Mouse (Mus musculus) lung, adult 2 months (tissue): Measurements from ENCODE around the gene Pde1c. TPM values are rescaled to one million over a fixed set of nuclear protein-coding genes. Genes with fewer than 3 reads are reported as not detected.

Experiments used
- DNase-seq: peaks from one replicate; pipeline ENCODE4 v3.0.0; 2022
- H3K4me1 ChIP-seq: fragments of 200-500 bp; 2 replicates; pipeline ENCODE4 v1.6.1; 2011; ENCODE audit warnings: low read length; ENCODE audit not compliant: control insufficient read depth, insufficient read depth
- H3K4me3 ChIP-seq: fragments of 200-500 bp; replicated peaks from 2 replicates; pipeline ENCODE3; 2011; ENCODE audit warnings: low read depth, mild to moderate bottlenecking, control low read depth, low read length; ENCODE audit errors: extremely low read depth
- CTCF ChIP-seq: fragments of 200-500 bp; IDR thresholded peaks from 2 replicates; pipeline ENCODE4 v1.5.1; 2011; ENCODE audit warnings: mild to moderate bottlenecking, low read length, control low read depth; ENCODE audit not compliant: insufficient read depth
- POLR2A ChIP-seq: fragments of 200-500 bp; IDR thresholded peaks from 2 replicates; pipeline ENCODE4 v1.6.1; 2011; ENCODE audit warnings: low read depth, mild to moderate bottlenecking, control low read depth, low read length, borderline replicate concordance; ENCODE audit errors: extremely low read depth
- WGBS: fragments of 180-500 bp; shearing (Covaris S2); methylation state at CpG from one replicate; pipeline ENCODE4 v1.1.7; 2018; 5-methylcytosine and 5-hydroxymethylcytosine counted together
- polyA plus RNA-seq: library from polyadenylated mRNA; depleted of rRNA; stranded (reverse); fragments of >200 nt; gene quantifications from 2 replicates; pipeline ENCODE4 v1.2.3, GENCODE M21; 2012

Pde1c gene
- polyA plus RNA-seq, 1 experiment, result 0.19 TPM

- TF ChIP-seq CTCF, result no peak
- no peak for TF ChIP-seq POLR2A
- H3K4me3 ChIP-seq, result no peak overlapping the region
- H3K4me1 ChIP-seq, result no peaks in the 10 kb centered on the region
- no peak for DNase-seq
Measured at GRCm38 (mm10) chr6:56063736-56064135, 505.2 kb downstream of the Pde1c start.

GRCm38 (mm10) chr6:56049104-56049503 is 519.8 kb downstream of the Pde1c start:
- no peaks in the 10 kb centered on the region for H3K4me1 ChIP-seq
- 25% methylated on average over 4 of the region's 4 CpGs for WGBS
- H3K4me3 ChIP-seq, result no peak overlapping the region
- no peak for DNase-seq
- TF ChIP-seq POLR2A, result no peak
- no peak for TF ChIP-seq CTCF

DNA sequence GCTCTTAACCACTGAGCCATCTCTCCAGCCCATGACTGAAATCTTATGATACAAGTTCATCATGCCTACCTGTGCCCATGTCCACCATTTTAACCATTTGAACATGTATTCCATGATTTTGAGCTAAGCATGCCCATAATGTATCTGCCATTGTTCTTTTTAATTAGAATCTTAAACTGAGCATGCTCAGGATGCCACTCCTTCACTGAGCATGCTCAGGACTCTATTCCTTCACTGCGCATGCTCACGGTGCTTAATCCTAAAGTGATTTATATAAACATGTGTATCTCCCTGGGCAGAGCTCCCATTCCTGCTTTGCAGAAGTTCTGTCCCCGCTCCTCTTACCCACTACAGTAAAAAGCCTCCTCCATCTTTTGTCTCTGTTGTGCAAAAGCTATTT is 520.3 kb downstream of the Pde1c start:
- TF ChIP-seq POLR2A (no peak), CTCF (no peak)
- Histone ChIP-seq H3K4me3 (no peak overlapping the region), H3K4me1 (no peaks in the 10 kb centered on the region)
- 81% methylated on average over 3 of the region's 3 CpGs for WGBS
- no peak for DNase-seq

GRCm38 (mm10) chr6:56044716-56045115 is 524.2 kb downstream of the Pde1c start:
- no peak for TF ChIP-seq POLR2A
- no peak for TF ChIP-seq CTCF
- DNase-seq, result no peak
- Histone ChIP-seq H3K4me3 (no peak overlapping the region), H3K4me1 (no peaks in the 10 kb centered on the region)
- WGBS, result 68% methylated on average over 1 of the region's 1 CpGs

DNA sequence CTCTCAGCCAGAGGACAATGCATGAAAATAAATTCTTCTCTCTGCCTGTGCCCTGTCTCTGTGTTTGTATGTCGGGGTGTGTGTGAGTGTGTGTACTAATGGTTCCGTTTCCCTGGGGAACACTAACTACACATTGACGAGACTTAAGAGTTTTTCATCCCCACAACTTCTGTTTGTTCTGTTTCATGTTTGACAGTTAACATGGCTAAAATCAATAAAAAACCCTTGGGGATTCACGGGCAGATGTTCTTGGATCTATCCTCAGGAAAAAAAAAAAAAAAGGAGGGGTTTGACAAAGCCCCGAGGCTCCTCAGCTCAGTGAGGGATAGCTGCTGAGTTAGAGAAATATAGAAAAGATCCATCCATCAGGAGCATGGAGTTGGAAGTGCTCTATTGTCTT is 524.6 kb downstream of the Pde1c start:
- TF ChIP-seq POLR2A, result no peak
- no peak for TF ChIP-seq CTCF
- Histone ChIP-seq H3K4me3 (no peak overlapping the region), H3K4me1 (no peaks in the 10 kb centered on the region)
- DNase-seq, result no peak
- WGBS, result 59% methylated on average over 5 of the region's 5 CpGs

- 66% methylated on average over 4 of the region's 4 CpGs for WGBS
- no peak for DNase-seq
- TF ChIP-seq CTCF, result no peak
- no peak for TF ChIP-seq POLR2A
- Histone ChIP-seq H3K4me1 (no peaks in the 10 kb centered on the region), H3K4me3 (no peak overlapping the region)
Measured at GRCm38 (mm10) chr6:56039476-56040055, 529.3 kb downstream of the Pde1c start.

GRCm38 (mm10) chr6:56035054-56035453 is 533.8 kb downstream of the Pde1c start:
- WGBS, result 62% methylated on average over 10 of the region's 10 CpGs
- DNase-seq, result no peak
- TF ChIP-seq POLR2A (no peak), CTCF (no peak)
- Histone ChIP-seq H3K4me1 (no peaks in the 10 kb centered on the region), H3K4me3 (no peak overlapping the region)

- 71% methylated on average over 2 of the region's 2 CpGs for WGBS
- DNase-seq, result no peak
- Histone ChIP-seq H3K4me1 (no peaks in the 10 kb centered on the region), H3K4me3 (no peak overlapping the region)
- TF ChIP-seq POLR2A (no peak), CTCF (no peak)
Measured at GRCm38 (mm10) chr6:56032231-56032630, 536.7 kb downstream of the Pde1c start.

GRCm38 (mm10) chr6:56029986-56030385 is 538.9 kb downstream of the Pde1c start:
- TF ChIP-seq POLR2A (no peak), CTCF (no peak)
- WGBS, result 57% methylated on average over 5 of the region's 5 CpGs
- H3K4me1 ChIP-seq, result no peaks in the 10 kb centered on the region
- DNase-seq, result no peak
- H3K4me3 ChIP-seq, result no peak overlapping the region

DNA sequence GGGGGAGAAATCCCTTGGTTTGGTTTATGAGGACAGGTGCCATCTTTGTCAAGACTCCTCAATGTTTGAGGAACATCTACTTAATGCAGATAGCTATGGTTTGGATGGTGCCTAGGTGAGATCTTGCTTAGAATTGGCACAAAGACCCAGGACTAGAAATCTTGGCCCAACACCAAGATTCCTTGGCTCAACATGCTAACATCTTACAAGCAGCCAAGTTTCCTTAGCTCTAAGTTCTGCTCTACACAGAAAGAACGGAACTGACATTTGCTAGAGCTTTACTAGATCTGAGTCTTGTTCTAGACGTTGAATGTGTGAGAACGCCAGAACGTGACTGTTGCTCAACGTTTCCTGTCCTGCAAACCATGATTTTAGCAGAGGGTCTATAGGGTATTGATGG is 540.9 kb downstream of the Pde1c start:
- Histone ChIP-seq H3K4me1 (no peaks in the 10 kb centered on the region), H3K4me3 (no peak overlapping the region)
- TF ChIP-seq POLR2A (no peak), CTCF (no peak)
- DNase-seq, result no peak
- WGBS, result 64% methylated on average over 5 of the region's 5 CpGs
